Mouse (Mus musculus) neutrophil, adult 5-6 weeks (primary cell): Measurements from ENCODE around the gene Cmpk1. TPM values are rescaled to one million over a fixed set of nuclear protein-coding genes. Genes with fewer than 3 reads are reported as not detected.

Experiments
- ATAC-seq: fragments of 151-379, 151-347 bp; 2 replicates; pipeline ENCODE4 v1.8.0; 2017; ENCODE audit warnings: mild to moderate bottlenecking, moderate TSS enrichment; ENCODE audit not compliant: insufficient number of reproducible peaks, poor library complexity, low FRiP score, severe bottlenecking; ENCODE audit errors: extremely low read depth
- total RNA-seq: library from RNA; stranded (forward); fragments of 200-1000 nt; gene quantifications from 2 replicates; pipeline ENCODE4 v1.2.3, GENCODE M21; 2017

The Cmpk1 gene
- total RNA-seq, 1 experiment from 2014 or later: 62.5 TPM

- no peak for ATAC-seq
These were observed 39.1 kb downstream of the Cmpk1 start for GRCm38 (mm10) chr4:114947852-114948481.

GRCm38 (mm10) chr4:114947395-114947794, 39.6 kb downstream of the Cmpk1 start:
- peak; percentile 92 for ATAC-seq

GRCm38 (mm10) chr4:114946416-114946815, 40.6 kb downstream of the Cmpk1 start:
- no peak for ATAC-seq

- ATAC-seq: no peak
These were observed 42.0 kb downstream of the Cmpk1 start for GRCm38 (mm10) chr4:114945021-114945420.

GRCm38 (mm10) chr4:114942583-114942982, 44.5 kb downstream of the Cmpk1 start:
- no peak for ATAC-seq

- no peak for ATAC-seq
These were observed 44.9 kb downstream of the Cmpk1 start for GRCm38 (mm10) chr4:114942112-114942511.

GRCm38 (mm10) chr4:114941311-114941710, 45.7 kb downstream of the Cmpk1 start:
- ATAC-seq: no peak

GRCm38 (mm10) chr4:114938248-114938647, 48.8 kb downstream of the Cmpk1 start:
- no peak for ATAC-seq

GRCm38 (mm10) chr4:114937459-114938047, 49.5 kb downstream of the Cmpk1 start:
- ATAC-seq: no peak

GRCm38 (mm10) chr4:114934188-114934587, 52.9 kb downstream of the Cmpk1 start:
- no peak for ATAC-seq

GRCm38 (mm10) chr4:114932747-114933146, 54.3 kb downstream of the Cmpk1 start:
- ATAC-seq: no peak

- ATAC-seq: no peak
These were observed 57.9 kb downstream of the Cmpk1 start for GRCm38 (mm10) chr4:114929155-114929554.

- ATAC-seq: no peak
These were observed 61.1 kb downstream of the Cmpk1 start, which contains the start of gene Foxe3 for GRCm38 (mm10) chr4:114925917-114926312. TSS of gene Foxe3 (minus strand) at chr4:114926013.

GRCm38 (mm10) chr4:114924971-114925916, 61.8 kb downstream of the Cmpk1 start:
- ATAC-seq: no peak

GRCm38 (mm10) chr4:114917091-114917490, 70.0 kb downstream of the Cmpk1 start:
- ATAC-seq: peak; percentile 55

GRCm38 (mm10) chr4:114916056-114916455, 71.0 kb downstream of the Cmpk1 start:
- no peak for ATAC-seq

- ATAC-seq: no peak
These were observed 73.5 kb downstream of the Cmpk1 start for GRCm38 (mm10) chr4:114913594-114913962.

GRCm38 (mm10) chr4:114912705-114913593, 74.1 kb downstream of the Cmpk1 start:
- ATAC-seq: no peak
